Mouse (Mus musculus): Measurements from ENCODE around the gene Ccnd2.

DNA sequence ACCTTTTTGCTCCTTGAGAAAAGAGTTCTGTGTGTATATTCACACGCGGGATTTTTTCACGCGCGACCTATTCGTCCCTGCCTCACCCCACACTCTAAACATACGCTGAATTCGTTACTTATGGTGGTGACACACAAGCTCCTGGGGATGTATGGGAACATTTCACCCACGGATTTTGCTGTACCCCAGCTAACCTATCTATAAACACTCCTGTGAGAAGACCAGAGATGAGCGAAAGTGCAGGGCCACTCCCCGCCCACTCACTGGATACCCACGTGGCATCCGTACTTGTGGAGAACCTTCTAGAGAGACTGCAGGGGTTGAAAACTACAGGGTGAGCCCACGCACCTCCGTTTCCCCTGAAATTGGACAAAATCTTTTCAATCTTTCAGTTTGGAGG, 3.5 kb upstream of the Ccnd2 start:
- TF ChIP-seq CTCF (IDR thresholded peaks at IDR 0.05; ENCODE audit: low read depth) (no peak), EP300 (IDR thresholded peaks at IDR 0.05; ENCODE audit: low read depth) (no peak)

Data from heart, postnatal 0 days (tissue).